Mouse (Mus musculus) MEL (cell line): ENCODE data around the gene Gigyf1. TPM values are rescaled to one million over a fixed set of nuclear protein-coding genes. Genes with fewer than 3 reads are reported as not detected.

Experiments used
- DNase-seq: peaks from one replicate; pipeline ENCODE4 v3.0.0; 2011; ENCODE audit warnings: low read depth, low spot score
- H3K27ac ChIP-seq: 2 replicates; pipeline ENCODE4 v1.5.1; 2012; ENCODE audit warnings: low read depth, mild to moderate bottlenecking, control low read depth, low read length, moderate library complexity; ENCODE audit not compliant: control insufficient read depth
- H3K27me3 ChIP-seq, 2 experiments: fragments of 150-350 bp in 1 of 2; sonication (generic) in 1 of 2; 2 replicates each; pipeline ENCODE4 v1.6.1; 2012; ENCODE audit warnings: low read length in 2 of 2, mild to moderate bottlenecking in 2 of 2, improper control_type of control experiment in 1 of 2, moderate library complexity in 1 of 2; ENCODE audit not compliant: insufficient read depth in 2 of 2, control insufficient read depth in 1 of 2
- H3K36me3 ChIP-seq, 2 experiments: 2 replicates each; pipeline ENCODE4 v1.6.1; 2012 to 2014; ENCODE audit warnings: low read length in 2 of 2, improper control_type of control experiment in 1 of 2, inconsistent platforms in 1 of 2, mild to moderate bottlenecking in 1 of 2; ENCODE audit not compliant: insufficient read depth in 2 of 2, control insufficient read depth in 1 of 2
- H3K4me1 ChIP-seq, 2 experiments: fragments of 150-350 bp in 1 of 2; sonication (generic) in 1 of 2; 2 replicates each; pipeline ENCODE4 v1.6.1; 2012; ENCODE audit warnings: low read length in 2 of 2, improper control_type of control experiment in 1 of 2, mild to moderate bottlenecking in 1 of 2; ENCODE audit not compliant: insufficient read depth in 2 of 2, control insufficient read depth in 1 of 2
- H3K4me3 ChIP-seq, 2 experiments: fragments of 150-350 bp in 1 of 2; sonication (generic) in 1 of 2; 2 replicates each; pipeline ENCODE4 v1.5.1; 2012; ENCODE audit warnings: low read depth in 2 of 2, low read length in 2 of 2, mild to moderate bottlenecking in 2 of 2, moderate library complexity in 2 of 2, control low read depth in 1 of 2, improper control_type of control experiment in 1 of 2; ENCODE audit not compliant: control insufficient read depth in 1 of 2, insufficient read depth in 1 of 2
- H3K79me2 ChIP-seq: 2 replicates; pipeline ENCODE4 v1.6.1; 2012; ENCODE audit warnings: mild to moderate bottlenecking, low read length, moderate library complexity; ENCODE audit not compliant: control insufficient read depth, poor library complexity, insufficient read depth
- H3K9ac ChIP-seq: 2 replicates; pipeline ENCODE4 v1.6.1; 2012; ENCODE audit warnings: low read depth, mild to moderate bottlenecking, control low read depth, low read length, moderate library complexity; ENCODE audit not compliant: control insufficient read depth, poor library complexity, severe bottlenecking
- H3K9me3 ChIP-seq: fragments of 150-350 bp; sonication (generic); replicated peaks from 2 replicates; pipeline ENCODE4 v1.6.1; 2012; ENCODE audit warnings: mild to moderate bottlenecking, low read length, improper control_type of control experiment, moderate library complexity; ENCODE audit not compliant: insufficient read depth
- CHD1 ChIP-seq: IDR thresholded peaks from 2 replicates; pipeline ENCODE4 v1.6.1; 2012; ENCODE audit warnings: low read depth, mild to moderate bottlenecking, inconsistent platforms, low read length, improper control_type of control experiment
- CTCF ChIP-seq, 3 experiments: IDR thresholded peaks in 2 of 3; conservative IDR thresholded peaks in 1 of 3; 2 replicates each; pipeline ENCODE4 v1.5.1; 2011 to 2012; ENCODE audit warnings: low read length in 3 of 3, low read depth in 2 of 3, mild to moderate bottlenecking in 2 of 3, improper control_type of control experiment in 1 of 3, inconsistent platforms in 1 of 3, mixed read lengths in 1 of 3, moderate library complexity in 1 of 3; ENCODE audit not compliant: control insufficient read depth in 1 of 3, insufficient read depth in 1 of 3, poor library complexity in 1 of 3, severe bottlenecking in 1 of 3
- E2F4 ChIP-seq: IDR thresholded peaks from 2 replicates; pipeline ENCODE4 v1.6.1; 2011; ENCODE audit warnings: low read depth, low read length, improper control_type of control experiment, borderline replicate concordance
- ELF1 ChIP-seq: IDR thresholded peaks from 2 replicates; pipeline ENCODE4 v1.6.1; 2014; ENCODE audit warnings: low read depth, mild to moderate bottlenecking, inconsistent platforms, low read length, improper control_type of control experiment, moderate library complexity
- EP300 ChIP-seq, 2 experiments: IDR thresholded peaks; 2 replicates each; pipeline ENCODE4 v1.6.1; 2011; ENCODE audit warnings: improper control_type of control experiment in 2 of 2, low read length in 2 of 2, low read depth in 1 of 2, mild to moderate bottlenecking in 1 of 2
- GABPA ChIP-seq: IDR thresholded peaks from 2 replicates; pipeline ENCODE4 v1.6.1; 2012; ENCODE audit warnings: low read depth, mild to moderate bottlenecking, inconsistent platforms, low read length, improper control_type of control experiment, moderate library complexity
- GATA1 ChIP-seq: IDR thresholded peaks from 2 replicates; pipeline ENCODE4 v1.6.1; 2011; ENCODE audit warnings: low read depth, low read length, improper control_type of control experiment
- JUND ChIP-seq: IDR thresholded peaks from 2 replicates; pipeline ENCODE4 v1.6.1; 2011; ENCODE audit warnings: low read depth, mild to moderate bottlenecking, improper control_type of control experiment, low read length
- KAT2A ChIP-seq: conservative IDR thresholded peaks from 2 replicates; pipeline ENCODE4 v1.6.1; 2012; ENCODE audit warnings: low read depth, low read length, improper control_type of control experiment, inconsistent platforms
- MAFK ChIP-seq: IDR thresholded peaks from 2 replicates; pipeline ENCODE4 v1.6.1; 2011; ENCODE audit warnings: low read depth, mild to moderate bottlenecking, low read length, improper control_type of control experiment, borderline replicate concordance
- MAX ChIP-seq: IDR thresholded peaks from 2 replicates; pipeline ENCODE4 v1.6.1; 2011; ENCODE audit warnings: low read length, improper control_type of control experiment
- MAZ ChIP-seq: IDR thresholded peaks from 2 replicates; pipeline ENCODE4 v1.6.1; 2012; ENCODE audit warnings: low read depth, mild to moderate bottlenecking, inconsistent platforms, low read length, improper control_type of control experiment
- MEF2A ChIP-seq: IDR thresholded peaks from 2 replicates; pipeline ENCODE4 v1.6.1; 2014; ENCODE audit warnings: low read depth, mild to moderate bottlenecking, inconsistent platforms, low read length, improper control_type of control experiment; ENCODE audit not compliant: poor library complexity, insufficient replicate concordance, severe bottlenecking; ENCODE audit errors: extremely low read depth
- MXI1 ChIP-seq: IDR thresholded peaks from 2 replicates; pipeline ENCODE4 v1.6.1; 2011; ENCODE audit warnings: mild to moderate bottlenecking, low read depth, low read length, improper control_type of control experiment
- NRF1 ChIP-seq: IDR thresholded peaks from 2 replicates; pipeline ENCODE4 v1.6.1; 2014; ENCODE audit warnings: low read depth, mild to moderate bottlenecking, inconsistent platforms, low read length, improper control_type of control experiment, moderate library complexity; ENCODE audit not compliant: poor library complexity, insufficient read depth, severe bottlenecking
- POLR2AphosphoS2 ChIP-seq: IDR thresholded peaks from 2 replicates; pipeline ENCODE4 v1.6.1; 2011; ENCODE audit warnings: low read length, improper control_type of control experiment
- RAD21 ChIP-seq: IDR thresholded peaks from 2 replicates; pipeline ENCODE4 v1.6.1; 2011; ENCODE audit warnings: mild to moderate bottlenecking, low read depth, low read length, improper control_type of control experiment
- RCOR1 ChIP-seq: IDR thresholded peaks from 2 replicates; pipeline ENCODE4 v1.6.1; 2012; ENCODE audit warnings: low read depth, mild to moderate bottlenecking, inconsistent platforms, low read length, improper control_type of control experiment
- SIN3A ChIP-seq: IDR thresholded peaks from 2 replicates; pipeline ENCODE4 v1.6.1; 2012; ENCODE audit warnings: low read length, improper control_type of control experiment, inconsistent platforms
- SMC3 ChIP-seq: IDR thresholded peaks from 2 replicates; pipeline ENCODE4 v1.6.1; 2011; ENCODE audit warnings: low read depth, low read length, improper control_type of control experiment
- TBP ChIP-seq: IDR thresholded peaks from 2 replicates; pipeline ENCODE4 v1.8.0; 2011; ENCODE audit warnings: low read depth, low read length, improper control_type of control experiment
- UBTF ChIP-seq: IDR thresholded peaks from 2 replicates; pipeline ENCODE4 v1.6.1; 2012; ENCODE audit warnings: low read depth, mild to moderate bottlenecking, inconsistent platforms, low read length, improper control_type of control experiment, moderate library complexity, borderline replicate concordance; ENCODE audit not compliant: insufficient read depth
- ZMIZ1 ChIP-seq: IDR thresholded peaks from 2 replicates; pipeline ENCODE4 v1.6.1; 2012; ENCODE audit warnings: low read depth, mild to moderate bottlenecking, inconsistent platforms, low read length, improper control_type of control experiment, moderate library complexity
- polyA plus RNA-seq, 2 experiments: library from polyadenylated mRNA; stranded (reverse) in 1 of 2; unstranded in 1 of 2; fragments of >175 nt in 1 of 2; fragments of >200 nt in 1 of 2; gene quantifications; 2 replicates each; pipeline versions ENCODE4 v1.2.1 to v1.2.4; 2012; ENCODE audit warnings: low replicate concordance in 2 of 2, low read depth in 1 of 2; ENCODE audit not compliant: insufficient read length in 2 of 2, insufficient read depth in 1 of 2, missing spikeins in 1 of 2
- total RNA-seq: library from RNA; depleted of rRNA; stranded (reverse); fragments of 300-350 nt; gene quantifications from 2 replicates; pipeline ENCODE4 v1.2.3, GENCODE M21; 2012

Gigyf1 gene
- total and polyA plus RNA-seq, 3 experiments: 5.1 to 24.6 TPM; not detected in 1

DNA sequence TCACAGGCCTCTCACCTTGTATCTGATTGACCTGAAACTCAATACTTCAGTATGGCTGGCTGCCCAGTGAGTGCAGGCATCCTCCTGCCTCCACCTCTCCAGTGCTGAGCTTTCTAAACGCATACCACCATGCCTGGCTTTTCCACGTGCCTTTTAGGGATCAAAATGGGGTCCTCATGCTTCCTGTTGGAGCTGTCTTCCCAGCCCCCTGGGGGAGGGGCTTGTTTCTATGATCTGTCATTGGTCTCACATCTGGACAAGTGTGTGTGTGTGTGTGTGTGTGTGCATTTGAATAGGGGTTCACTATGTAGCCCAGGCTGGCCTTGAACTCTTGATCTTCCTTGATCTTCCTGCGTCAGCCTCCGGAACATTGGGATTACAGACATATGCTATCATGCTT lies 19.1 kb downstream of the Gigyf1 start:
- no peak overlapping the region for H3K9ac ChIP-seq
- TF ChIP-seq ELF1: no peak
- TF ChIP-seq GATA1: 0 out of 2 replicates have a peak, but pooled peaks have one; percentile 19
- no peak for TF ChIP-seq MXI1
- TF ChIP-seq KAT2A: no peak
- no peak for TF ChIP-seq GABPA
- no peaks in the 10 kb centered on the region for H3K9me3 ChIP-seq
- no peak overlapping the region for H3K27ac ChIP-seq
- DNase-seq: no peak
- peaks cover 0 to 3% of the 10 kb centered on the region in 2 experiments; a peak in 1 of 4 replicates for H3K36me3 ChIP-seq
- peaks cover 4 to 5% of the 10 kb centered on the region in 2 experiments; a peak in 1 of 4 replicates for H3K4me1 ChIP-seq
- H3K4me3 ChIP-seq: no peak overlapping the region
- H3K27me3 ChIP-seq: no peaks in the 10 kb centered on the region
- peaks cover 6% of the 10 kb centered on the region for H3K79me2 ChIP-seq

DNA sequence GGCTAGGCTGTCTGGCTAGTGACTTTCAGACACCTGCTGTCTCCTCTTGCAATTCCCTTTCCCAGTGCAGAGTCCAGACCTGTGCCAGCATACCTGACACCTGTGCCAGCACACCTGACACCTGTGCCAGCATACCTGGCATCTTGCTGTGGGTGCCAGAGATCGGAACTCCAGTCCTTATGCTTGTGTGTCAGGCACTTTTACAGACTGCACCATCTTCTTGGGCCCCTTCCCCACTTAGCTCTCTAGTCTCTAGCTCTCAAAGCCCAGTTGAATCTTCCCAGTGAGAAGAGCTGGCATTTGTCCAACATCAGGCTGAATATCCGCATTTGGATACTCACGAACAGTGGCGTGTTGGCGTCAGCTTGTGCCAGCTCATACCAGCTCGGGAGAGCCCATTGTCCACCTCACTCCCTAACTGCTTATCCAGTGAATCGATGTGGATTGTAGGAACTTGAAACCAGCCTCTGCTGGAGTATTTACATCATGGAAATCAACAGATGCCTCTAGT lies 21.0 kb downstream of the Gigyf1 start:
- Histone ChIP-seq H3K27me3 (no peaks in the 10 kb centered on the region), H3K27ac (no peak overlapping the region), H3K4me1 (peaks cover 4 to 5% of the 10 kb centered on the region in 2 experiments; a peak in 1 of 4 replicates), H3K9me3 (no peaks in the 10 kb centered on the region), H3K9ac (no peak overlapping the region), H3K36me3 (peaks cover 0 to 3% of the 10 kb centered on the region in 2 experiments; a peak in 1 of 4 replicates), H3K79me2 (no peaks in the 10 kb centered on the region), H3K4me3 (no peak overlapping the region)
- peak; percentile 44 for DNase-seq
- TF ChIP-seq MAZ: no peak
- no peak for TF ChIP-seq MAX
- no peak for TF ChIP-seq RAD21
- TF ChIP-seq GATA1: no peak
- no peak for TF ChIP-seq CTCF (IDR thresholded peaks at IDR 0.05 in 2 of 3, conservative IDR thresholded peaks at IDR 0.05 in 1 of 3; ENCODE audit: control insufficient read depth in 1 of 3, insufficient read depth in 1 of 3, low read depth in 2 of 3, low read length in 3 of 3, poor library complexity in 1 of 3, severe bottlenecking in 1 of 3)
- TF ChIP-seq ZMIZ1: no peak
- no peak for TF ChIP-seq NRF1
- TF ChIP-seq UBTF: no peak
- TF ChIP-seq TBP: no peak

DNA sequence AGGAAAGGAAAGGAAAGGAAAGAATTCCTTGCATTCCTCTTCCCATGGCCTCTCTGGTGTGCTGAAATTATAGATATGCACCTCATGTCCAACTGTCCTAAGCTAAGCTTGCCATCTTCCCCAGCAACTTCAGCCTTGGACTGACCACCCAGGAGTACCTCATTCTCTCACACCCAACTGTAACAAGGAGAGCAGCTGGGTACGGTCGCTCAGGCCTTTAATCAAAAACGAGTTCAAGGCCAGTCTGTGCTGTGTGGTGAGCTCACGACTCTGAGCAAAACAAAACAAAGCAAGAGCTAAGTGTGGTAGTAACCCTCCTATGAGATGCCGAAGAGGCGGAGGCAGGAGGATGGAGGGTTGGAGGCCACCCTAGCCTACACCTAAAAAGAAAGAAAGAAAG lies 22.6 kb downstream of the Gigyf1 start:
- H3K27me3 ChIP-seq: no peaks in the 10 kb centered on the region
- no peaks in the 10 kb centered on the region for H3K9me3 ChIP-seq
- H3K9ac ChIP-seq: no peak overlapping the region
- TF ChIP-seq CHD1: no peak
- no peak for TF ChIP-seq EP300 (IDR thresholded peaks at IDR 0.05; ENCODE audit: low read depth in 1 of 2, low read length in 2 of 2)
- TF ChIP-seq MXI1: no peak
- no peak for TF ChIP-seq UBTF
- TF ChIP-seq CTCF (IDR thresholded peaks at IDR 0.05 in 2 of 3, conservative IDR thresholded peaks at IDR 0.05 in 1 of 3; ENCODE audit: control insufficient read depth in 1 of 3, insufficient read depth in 1 of 3, low read depth in 2 of 3, low read length in 3 of 3, poor library complexity in 1 of 3, severe bottlenecking in 1 of 3): no peak
- no peak for TF ChIP-seq KAT2A
- no peak for TF ChIP-seq MAFK
- TF ChIP-seq GABPA: no peak
- no peak for TF ChIP-seq MEF2A
- no peak for TF ChIP-seq POLR2AphosphoS2
- TF ChIP-seq NRF1: no peak
- TF ChIP-seq RCOR1: no peak
- TF ChIP-seq ZMIZ1: no peak
- no peak for TF ChIP-seq JUND
- TF ChIP-seq MAZ: no peak
- TF ChIP-seq E2F4: no peak
- TF ChIP-seq SMC3: no peak
- no peak for TF ChIP-seq SIN3A
- no peaks in the 10 kb centered on the region for H3K79me2 ChIP-seq
- H3K27ac ChIP-seq: no peak overlapping the region
- H3K36me3 ChIP-seq: no peaks in the 10 kb centered on the region
- no peak for DNase-seq
- H3K4me3 ChIP-seq: no peak overlapping the region
- no peaks in the 10 kb centered on the region for H3K4me1 ChIP-seq
